Mouse (Mus musculus) midbrain, embryonic 10.5 days (tissue): ENCODE measurements at regions not wholly inside any gene's neighbourhood (a gene's known extent, or its start where the extent isn't known, plus 50 kb on each side); places are given as distances from the start of the nearest gene placed in this dataset.

Source experiments
- DNase-seq: peaks from one replicate; pipeline ENCODE4 v3.0.0-alpha.2; 2017; ENCODE audit warnings: low spot score
- H3K27ac ChIP-seq: fragments of 300-500 bp; sonication (generic); replicated peaks from 2 replicates; pipeline ENCODE4 v1.5.1; 2016; ENCODE audit warnings: mild to moderate bottlenecking
- H3K27me3 ChIP-seq: fragments of 300-500 bp; sonication (generic); 2 replicates; pipeline ENCODE4 v1.6.1; 2016; ENCODE audit warnings: low read depth, mild to moderate bottlenecking; ENCODE audit not compliant: poor library complexity, severe bottlenecking
- H3K36me3 ChIP-seq: fragments of 300-500 bp; sonication (generic); 2 replicates; pipeline ENCODE4 v1.6.1; 2016; ENCODE audit warnings: mild to moderate bottlenecking, moderate library complexity
- H3K4me1 ChIP-seq: fragments of 300-500 bp; sonication (generic); 2 replicates; pipeline ENCODE4 v1.6.1; 2016
- H3K4me3 ChIP-seq: fragments of 300-500 bp; sonication (generic); 2 replicates; pipeline ENCODE4 v1.5.1; 2016; ENCODE audit warnings: mild to moderate bottlenecking, moderate library complexity
- H3K9me3 ChIP-seq: fragments of 300-500 bp; sonication (generic); replicated peaks from 2 replicates; pipeline ENCODE4 v1.6.1; 2016; ENCODE audit warnings: mild to moderate bottlenecking
- WGBS: fragments of 180-500 bp; shearing (Covaris S2); methylation state at CpG from one replicate; pipeline ENCODE4 v1.1.7; 2016; 5-methylcytosine and 5-hydroxymethylcytosine counted together

DNA sequence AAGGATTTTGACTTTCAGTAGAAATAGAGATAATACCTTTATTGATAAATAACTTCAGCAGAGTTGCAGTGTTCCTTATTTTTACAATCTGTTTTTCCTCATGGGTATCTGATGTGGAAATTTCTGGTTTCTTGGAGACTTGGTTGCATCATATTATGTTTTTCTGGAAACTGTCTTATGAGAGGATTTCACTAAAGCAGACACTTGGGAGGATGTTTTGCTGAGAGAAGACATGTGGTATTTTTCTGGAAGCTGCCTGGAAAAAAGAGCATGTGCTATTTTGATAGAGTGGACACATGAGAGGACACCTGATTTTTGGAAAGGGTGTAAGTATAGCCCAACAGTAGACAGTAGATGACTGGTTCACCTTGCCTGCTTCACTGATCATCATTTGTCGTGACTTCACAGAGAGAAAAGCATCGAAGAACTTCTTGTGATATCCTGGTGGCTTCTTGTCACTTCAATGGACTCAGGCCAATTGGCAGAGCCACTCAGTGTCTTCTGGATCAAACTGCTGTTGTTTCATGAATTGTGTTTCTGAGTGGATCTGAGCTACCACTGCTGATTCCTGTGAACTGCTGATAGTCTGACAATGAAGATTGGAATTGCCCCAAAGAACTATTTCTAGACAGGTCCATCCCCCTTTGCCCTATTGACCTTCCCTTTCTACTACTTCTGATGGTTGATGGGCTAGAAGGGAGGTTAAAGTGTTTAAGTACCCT, 238.8 kb downstream of the Fbxo8 start:
- no peaks in the 10 kb centered on the region for H3K4me1 ChIP-seq
- DNase-seq: no peak

DNA sequence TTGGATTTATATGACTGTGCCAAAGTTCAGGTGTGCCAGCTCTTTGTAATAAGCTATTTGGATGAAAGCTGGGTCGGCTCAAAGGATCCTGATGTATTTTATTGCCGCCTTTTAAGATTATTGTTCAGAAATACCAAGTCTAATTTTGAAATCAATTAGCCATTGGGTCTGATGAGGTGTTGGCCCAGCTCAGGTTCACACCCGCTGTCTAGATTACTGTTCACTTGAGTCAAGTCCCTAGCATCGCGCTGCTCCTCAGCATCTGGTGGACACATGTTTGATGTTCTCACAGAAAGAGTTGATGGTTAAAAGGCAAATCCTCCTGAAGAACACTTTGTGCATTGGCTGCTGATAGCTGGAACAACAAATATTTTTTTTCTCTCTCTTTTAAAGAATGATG, 281.8 kb downstream of the Fbxo8 start:
- WGBS: 91% methylated on average over 5 of the region's 5 CpGs

More for the DNA sequence above, 238.8 kb downstream of the Fbxo8 start:
- Histone ChIP-seq H3K9me3 (no peaks in the 10 kb centered on the region), H3K36me3 (no peaks in the 10 kb centered on the region), H3K27me3 (no peaks in the 10 kb centered on the region), H3K27ac (no peak overlapping the region), H3K4me3 (no peak overlapping the region)
- 84% methylated on average over 2 of the region's 2 CpGs for WGBS

DNA sequence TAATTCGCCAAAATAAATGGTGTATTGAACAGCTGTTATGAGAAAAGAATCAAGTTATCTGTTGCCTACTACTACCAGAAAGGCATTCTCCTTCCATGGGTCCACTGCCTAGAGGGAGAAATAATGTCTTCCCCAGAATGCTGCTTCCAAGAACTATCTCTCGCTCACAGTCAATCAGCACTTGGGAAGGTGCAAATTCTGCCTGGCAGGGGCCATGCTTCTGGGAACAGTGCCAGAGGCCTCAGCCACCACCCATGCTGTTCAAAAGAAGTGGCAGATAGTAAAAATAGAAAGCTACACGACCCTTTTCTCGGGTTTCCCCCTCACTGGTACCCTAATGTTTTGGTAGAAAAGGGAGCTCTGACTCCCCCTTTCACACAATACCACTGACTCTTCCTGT, 282.2 kb downstream of the Fbxo8 start:
- Histone ChIP-seq H3K27ac (no peak overlapping the region), H3K36me3 (no peaks in the 10 kb centered on the region), H3K4me3 (no peak overlapping the region), H3K27me3 (no peaks in the 10 kb centered on the region), H3K4me1 (no peaks in the 10 kb centered on the region), H3K9me3 (no peaks in the 10 kb centered on the region)
- 61% methylated on average over 4 of the region's 4 CpGs for WGBS
- no peak for DNase-seq

More for the DNA sequence above, 281.8 kb downstream of the Fbxo8 start:
- no peaks in the 10 kb centered on the region for H3K36me3 ChIP-seq
- no peak overlapping the region for H3K4me3 ChIP-seq
- H3K4me1 ChIP-seq: no peaks in the 10 kb centered on the region
- H3K27me3 ChIP-seq: no peaks in the 10 kb centered on the region
- DNase-seq: no peak
- no peaks in the 10 kb centered on the region for H3K9me3 ChIP-seq
- no peak overlapping the region for H3K27ac ChIP-seq

- WGBS: 51% methylated on average over 8 of the region's 8 CpGs
Observed at GRCm38 (mm10) chr8:56883449-56883848, 332.6 kb downstream of the Fbxo8 start.

DNA sequence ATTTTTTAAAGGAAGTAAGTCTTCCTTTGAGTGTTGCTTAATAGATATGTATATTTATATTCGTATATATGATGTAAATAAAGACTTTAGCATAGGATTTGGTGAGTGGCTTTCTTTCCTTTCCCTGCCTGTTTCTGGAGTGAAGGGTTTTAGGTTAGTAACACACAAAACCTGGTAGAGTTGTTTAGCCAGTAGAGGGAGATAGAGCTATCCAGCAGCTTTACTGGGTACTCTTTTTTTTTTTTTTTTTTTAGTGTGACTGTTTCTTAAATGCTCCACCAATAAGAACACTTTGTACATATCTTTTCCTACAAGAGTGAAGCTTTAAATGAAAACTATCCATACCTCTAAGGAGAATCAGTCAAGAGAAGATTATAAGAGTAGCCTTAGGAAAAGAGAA, 333.3 kb downstream of the Fbxo8 start:
- Histone ChIP-seq H3K4me1 (peaks cover 3% of the 10 kb centered on the region; the same call in 1 of the 2 replicates), H3K27ac (no peak overlapping the region), H3K9me3 (no peaks in the 10 kb centered on the region), H3K27me3 (no peaks in the 10 kb centered on the region), H3K4me3 (no peak overlapping the region), H3K36me3 (no peaks in the 10 kb centered on the region)
- 23% methylated on average over 1 of the region's 1 CpGs for WGBS
- no peak for DNase-seq

More at GRCm38 (mm10) chr8:56883449-56883848, 332.6 kb downstream of the Fbxo8 start:
- Histone ChIP-seq H3K4me3 (no peak overlapping the region), H3K27ac (no peak overlapping the region), H3K27me3 (no peaks in the 10 kb centered on the region), H3K9me3 (no peaks in the 10 kb centered on the region), H3K36me3 (no peaks in the 10 kb centered on the region), H3K4me1 (peaks cover 3% of the 10 kb centered on the region; the same call in 1 of the 2 replicates)
- peak; percentile 13 for DNase-seq

GRCm38 (mm10) chr8:56893638-56894037, 342.7 kb downstream of the Fbxo8 start:
- Histone ChIP-seq H3K27ac (no peak overlapping the region), H3K9me3 (no peaks in the 10 kb centered on the region), H3K4me1 (no peaks in the 10 kb centered on the region), H3K27me3 (no peaks in the 10 kb centered on the region), H3K36me3 (no peaks in the 10 kb centered on the region), H3K4me3 (no peak overlapping the region)
- 72% methylated on average over 3 of the region's 3 CpGs for WGBS
- no peak for DNase-seq

DNA sequence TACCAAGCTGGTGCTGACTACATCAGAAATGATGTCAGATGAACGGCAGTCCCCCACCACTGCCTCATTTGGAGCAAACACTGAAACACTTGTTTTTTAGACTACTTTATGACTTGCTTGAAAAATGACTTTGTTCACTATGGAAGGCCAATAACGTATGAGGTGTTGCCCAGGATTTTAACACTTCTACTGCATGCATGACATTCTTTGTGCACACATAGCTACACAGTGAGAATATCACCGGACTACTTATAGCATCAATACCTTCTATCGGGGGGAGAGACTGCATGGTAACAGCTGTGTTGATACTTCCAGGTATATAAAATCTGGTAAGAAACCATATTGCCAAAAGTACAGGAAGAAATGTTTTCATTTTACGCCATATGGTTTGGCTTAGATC, 364.5 kb downstream of the Fbxo8 start:
- no peaks in the 10 kb centered on the region for H3K4me1 ChIP-seq
- H3K4me3 ChIP-seq: no peak overlapping the region
- H3K27me3 ChIP-seq: no peaks in the 10 kb centered on the region
- no peak overlapping the region for H3K27ac ChIP-seq
- no peak for DNase-seq
- H3K9me3 ChIP-seq: no peaks in the 10 kb centered on the region
- 90% methylated on average over 5 of the region's 5 CpGs for WGBS
- no peaks in the 10 kb centered on the region for H3K36me3 ChIP-seq

DNA sequence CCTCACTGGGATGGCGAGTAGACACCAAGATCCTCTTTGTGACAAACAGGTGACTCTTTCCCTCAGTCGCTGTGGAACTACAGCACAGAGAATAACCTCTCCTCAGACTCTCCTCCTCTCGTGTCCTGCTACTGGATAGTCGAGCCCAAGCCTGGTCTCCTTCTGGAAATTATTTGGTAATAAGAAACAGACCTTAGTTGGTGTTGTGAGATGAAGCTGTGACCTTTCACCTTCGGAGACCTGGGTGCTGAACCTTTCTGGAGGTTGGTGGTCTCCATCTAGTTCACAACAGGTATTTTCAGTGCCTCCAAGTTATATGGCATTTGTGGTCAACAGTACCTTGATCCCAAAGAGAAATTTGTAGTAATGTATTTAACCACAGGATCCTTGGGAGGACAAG, 365.1 kb downstream of the Fbxo8 start:
- no peaks in the 10 kb centered on the region for H3K9me3 ChIP-seq
- no peaks in the 10 kb centered on the region for H3K4me1 ChIP-seq
- no peak for DNase-seq
- H3K27ac ChIP-seq: no peak overlapping the region
- H3K4me3 ChIP-seq: no peak overlapping the region
- WGBS: 77% methylated on average over 5 of the region's 5 CpGs
- H3K27me3 ChIP-seq: no peaks in the 10 kb centered on the region
- H3K36me3 ChIP-seq: no peaks in the 10 kb centered on the region

DNA sequence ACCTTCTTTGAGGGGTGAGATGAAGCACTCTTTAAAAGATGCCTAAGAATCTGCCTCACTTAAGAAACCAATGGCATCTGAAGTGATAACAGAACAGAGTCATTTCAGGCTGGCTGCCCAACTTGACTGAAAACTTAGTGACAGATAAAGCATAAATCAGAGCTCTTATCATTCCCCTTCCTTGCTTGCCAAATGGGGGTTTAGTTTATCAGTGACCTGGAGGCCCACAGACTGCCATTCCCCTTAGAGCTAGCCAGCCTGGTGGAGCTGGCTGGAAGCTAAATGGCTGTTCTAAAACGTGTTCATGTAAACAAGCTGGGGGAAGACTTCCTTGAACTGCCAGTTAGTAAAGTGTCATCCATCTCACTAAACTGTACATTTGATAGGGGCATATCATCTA, 373.8 kb downstream of the Fbxo8 start:
- Histone ChIP-seq H3K4me1 (no peaks in the 10 kb centered on the region), H3K27ac (no peak overlapping the region), H3K27me3 (no peaks in the 10 kb centered on the region), H3K36me3 (no peaks in the 10 kb centered on the region), H3K4me3 (no peak overlapping the region), H3K9me3 (no peaks in the 10 kb centered on the region)
- WGBS: 56% methylated on average over 1 of the region's 1 CpGs
- DNase-seq: no peak

- no peaks in the 10 kb centered on the region for H3K27me3 ChIP-seq
- no peaks in the 10 kb centered on the region for H3K36me3 ChIP-seq
- no peak overlapping the region for H3K27ac ChIP-seq
- no peaks in the 10 kb centered on the region for H3K9me3 ChIP-seq
- H3K4me1 ChIP-seq: no peaks in the 10 kb centered on the region
- WGBS: 93% methylated on average over 1 of the region's 1 CpGs
- no peak overlapping the region for H3K4me3 ChIP-seq
- DNase-seq: no peak
Observed at GRCm38 (mm10) chr8:56927166-56927565, 376.3 kb downstream of the Fbxo8 start.

- Histone ChIP-seq H3K4me1 (no peaks in the 10 kb centered on the region), H3K4me3 (no peak overlapping the region), H3K9me3 (no peaks in the 10 kb centered on the region), H3K36me3 (no peaks in the 10 kb centered on the region), H3K27ac (no peak overlapping the region), H3K27me3 (no peaks in the 10 kb centered on the region)
- DNase-seq: no peak
- 85% methylated on average over 6 of the region's 6 CpGs for WGBS
Observed at GRCm38 (mm10) chr8:56929076-56929475, 378.2 kb downstream of the Fbxo8 start.

DNA sequence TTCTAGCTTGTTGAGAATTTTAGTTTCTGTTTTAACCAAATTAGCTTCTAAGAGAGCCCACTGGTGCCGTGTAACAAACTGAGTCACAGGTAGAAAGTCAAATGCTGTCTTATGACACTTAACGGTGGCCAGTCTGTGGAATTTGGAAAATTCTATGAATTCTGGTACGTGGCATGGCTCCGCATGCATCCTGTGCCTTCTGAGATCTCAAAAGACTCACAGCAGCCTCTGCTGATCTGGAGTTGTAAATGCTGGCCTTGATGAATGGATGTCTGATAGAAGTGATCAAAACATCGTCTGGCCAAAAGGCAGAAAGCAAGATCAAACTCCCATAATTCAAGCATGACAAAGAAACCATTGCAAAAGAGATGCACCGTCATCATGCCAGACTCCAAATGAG, 381.5 kb downstream of the Fbxo8 start:
- DNase-seq: no peak
- H3K9me3 ChIP-seq: no peaks in the 10 kb centered on the region
- H3K27me3 ChIP-seq: no peaks in the 10 kb centered on the region
- H3K4me1 ChIP-seq: no peaks in the 10 kb centered on the region
- H3K27ac ChIP-seq: no peak overlapping the region
- H3K4me3 ChIP-seq: no peak overlapping the region
- no peaks in the 10 kb centered on the region for H3K36me3 ChIP-seq
- 81% methylated on average over 6 of the region's 6 CpGs for WGBS

DNA sequence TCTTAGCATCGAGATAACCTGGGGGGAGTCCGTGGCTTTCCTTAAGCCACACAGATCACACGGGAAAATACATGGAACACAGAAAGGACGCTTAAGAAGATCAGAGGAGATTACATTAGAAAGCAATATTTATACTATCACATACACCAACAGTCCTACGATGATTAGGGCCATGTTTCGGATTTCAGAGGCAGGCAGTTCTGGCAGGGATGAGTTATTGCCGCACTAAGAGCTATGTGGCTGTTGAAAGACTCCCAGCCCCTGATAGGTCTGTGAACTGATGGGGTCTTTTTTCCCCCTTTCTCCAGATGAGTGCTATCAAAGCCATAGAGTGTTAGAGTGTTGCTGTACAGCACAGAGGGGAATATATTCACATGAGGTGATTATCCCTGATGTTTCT, 358.6 kb upstream of the Hand2 start:
- Histone ChIP-seq H3K27me3 (no peaks in the 10 kb centered on the region), H3K36me3 (no peaks in the 10 kb centered on the region), H3K27ac (no peak overlapping the region), H3K9me3 (no peaks in the 10 kb centered on the region), H3K4me1 (no peaks in the 10 kb centered on the region), H3K4me3 (no peak overlapping the region)
- no peak for DNase-seq
- 86% methylated on average over 7 of the region's 7 CpGs for WGBS

DNA sequence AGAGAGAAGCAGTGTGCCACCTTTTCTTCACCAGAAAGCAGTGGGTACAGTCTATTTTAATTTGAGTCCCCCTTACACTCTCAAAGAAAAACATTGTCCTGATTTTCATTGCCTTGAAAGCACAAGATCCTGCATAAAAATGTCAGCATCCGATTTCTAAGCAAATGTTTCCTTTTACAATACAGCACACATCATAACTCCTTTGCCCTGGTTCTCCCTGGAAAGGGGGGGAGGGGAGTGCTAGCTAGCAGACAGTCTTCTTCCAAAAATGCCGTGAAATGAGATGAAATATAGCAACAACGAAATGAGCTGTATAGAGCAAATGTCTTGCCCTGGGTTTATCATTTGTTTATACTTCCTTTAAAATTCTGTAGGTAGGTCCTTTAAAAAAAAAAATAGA, 350.5 kb upstream of the Hand2 start:
- no peaks in the 10 kb centered on the region for H3K4me1 ChIP-seq
- H3K27me3 ChIP-seq: no peaks in the 10 kb centered on the region
- 77% methylated on average over 3 of the region's 3 CpGs for WGBS
- H3K27ac ChIP-seq: no peak overlapping the region
- H3K9me3 ChIP-seq: no peaks in the 10 kb centered on the region
- H3K4me3 ChIP-seq: no peak overlapping the region
- no peaks in the 10 kb centered on the region for H3K36me3 ChIP-seq
- no peak for DNase-seq
